Mouse (Mus musculus) Patski (cell line): ENCODE results near the gene Wdr11. TPM values are rescaled to one million over a fixed set of nuclear protein-coding genes. Genes with fewer than 3 reads are reported as not detected.

Source experiments
- ATAC-seq: fragments of 100-300 bp; one replicate; pipeline ENCODE4 v1.8.0; 2021
- CTCF ChIA-PET: fragments of 350-600 bp; sonication (Branson Sonifier 250); formaldehyde crosslinking; loops from one replicate; lab custom pipeline; 2022; ENCODE audit warnings: inconsistent platforms; lab: Charles Lee
- POLR2A ChIA-PET: fragments of 350-600 bp; sonication (Branson Sonifier 250); formaldehyde crosslinking; loops from one replicate; lab custom pipeline; 2022; ENCODE audit warnings: antibody characterized with exemption, inconsistent platforms; lab: Charles Lee
- DNase-seq: peaks from one replicate; pipeline ENCODE4 v3.0.0-alpha.2; 2011; ENCODE audit warnings: low read depth, low spot score
- H3K27me3 ChIP-seq: fragments of 371-371 bp; one replicate; pipeline ENCODE4 v1.5.1; 2021
- CTCF ChIP-seq: fragments of 100-300 bp; IDR thresholded peaks from one replicate; pipeline ENCODE4 v1.5.1; 2021
- in situ Hi-C: fragments of 300-500 bp; cut with MboI; formaldehyde crosslinking; loops from 3 replicates; pipeline ENCODE4 v1.11.1; 2018; ENCODE audit warnings: low pct_unique_long_range_greater_than_20kb, mixed read lengths
- polyA plus RNA-seq: library from polyadenylated mRNA; unstranded; gene quantifications from one replicate; pipeline ENCODE4 v1.2.3, GENCODE M21; 2021

Gene Wdr11
- polyA plus RNA-seq, result 51.3 TPM

- H3K27me3 ChIP-seq, result peaks cover 6% of the 10 kb centered on the region
- TF ChIP-seq CTCF, result no peak
- ChIA-PET POLR2A (no interaction called here), CTCF (no interaction called here)
- DNase-seq (peak; percentile 39), ATAC-seq (peak; percentile 96)
- in situ Hi-C loops, result no loop called here
These were observed at the start of gene Wdr11 for GRCm38 (mm10) chr7:129591371-129592131. Gene Wdr11 (plus strand): TSS chr7:129591863.

GRCm38 (mm10) chr7:129567541-129567940, 24.1 kb upstream of the Wdr11 start:
- CTCF ChIA-PET, result no interaction called here
- no peak for DNase-seq

GRCm38 (mm10) chr7:129568338-129568737, 23.3 kb upstream of the Wdr11 start:
- in situ Hi-C loops, result no loop called here
- ChIA-PET CTCF (no interaction called here), POLR2A (no interaction called here)
- H3K27me3 ChIP-seq, result peaks cover 3% of the 10 kb centered on the region
- TF ChIP-seq CTCF, result no peak
- ATAC-seq, result no peak
- DNase-seq, result no peak

More at GRCm38 (mm10) chr7:129567541-129567940, 24.1 kb upstream of the Wdr11 start:
- TF ChIP-seq CTCF, result no peak
- H3K27me3 ChIP-seq, result no peaks in the 10 kb centered on the region
- no peak for ATAC-seq
- in situ Hi-C loops, result no loop called here
- POLR2A ChIA-PET, result no interaction called here

- no peak for TF ChIP-seq CTCF
- DNase-seq (no peak), ATAC-seq (no peak)
- ChIA-PET POLR2A (no interaction called here), CTCF (no interaction called here)
- H3K27me3 ChIP-seq, result peaks cover 19% of the 10 kb centered on the region
- in situ Hi-C loops, result no loop called here
These were observed 17.2 kb upstream of the Wdr11 start for GRCm38 (mm10) chr7:129574471-129574870.

GRCm38 (mm10) chr7:129575110-129575784, 16.4 kb upstream of the Wdr11 start:
- peaks cover 21% of the 10 kb centered on the region for H3K27me3 ChIP-seq
- CTCF ChIA-PET, result no interaction called here
- POLR2A ChIA-PET, result no interaction called here
- ATAC-seq (no peak), DNase-seq (no peak)
- TF ChIP-seq CTCF, result no peak
- in situ Hi-C loops, result no loop called here

- H3K27me3 ChIP-seq, result no peaks in the 10 kb centered on the region
- no peak for TF ChIP-seq CTCF
- CTCF ChIA-PET, result no interaction called here
- peak; percentile 70 for ATAC-seq
- in situ Hi-C loops, result no loop called here
- peak; percentile 34 for DNase-seq
- POLR2A ChIA-PET, result no interaction called here
These were observed 576 bp downstream of the Wdr11 start for GRCm38 (mm10) chr7:129592132-129592745.

GRCm38 (mm10) chr7:129597186-129597585, 5.5 kb downstream of the Wdr11 start:
- no peak for TF ChIP-seq CTCF
- in situ Hi-C loops, result no loop called here
- no peaks in the 10 kb centered on the region for H3K27me3 ChIP-seq
- ChIA-PET POLR2A (no interaction called here), CTCF (no interaction called here)
- DNase-seq, result no peak
- no peak for ATAC-seq

GRCm38 (mm10) chr7:129606291-129606690, 14.6 kb downstream of the Wdr11 start:
- in situ Hi-C loops, result loop anchor here (25.0 kb wide), 1 partner anchor 1756 kb away; the partner anchor contains the start of genes 2310057M21Rik and Pstk
- DNase-seq (no peak), ATAC-seq (no peak)
- ChIA-PET CTCF (no interaction called here), POLR2A (no interaction called here)
- H3K27me3 ChIP-seq, result no peaks in the 10 kb centered on the region
- no peak for TF ChIP-seq CTCF

- CTCF ChIA-PET, result interaction anchor here (1.2 kb wide), 1 partner anchor 18 kb away, joined by 4 read pairs; no protein-coding TSS in a partner anchor
- no peak for DNase-seq
These were observed 29.5 kb downstream of the Wdr11 start for GRCm38 (mm10) chr7:129621141-129621540.

GRCm38 (mm10) chr7:129630351-129630750, 38.7 kb downstream of the Wdr11 start:
- CTCF ChIA-PET, result no interaction called here
- in situ Hi-C loops, result no loop called here
- no peak for TF ChIP-seq CTCF
- DNase-seq (no peak), ATAC-seq (no peak)
- POLR2A ChIA-PET, result no interaction called here
- no peaks in the 10 kb centered on the region for H3K27me3 ChIP-seq

More at GRCm38 (mm10) chr7:129621141-129621540, 29.5 kb downstream of the Wdr11 start:
- no peaks in the 10 kb centered on the region for H3K27me3 ChIP-seq
- no peak for ATAC-seq
- POLR2A ChIA-PET, result no interaction called here
- TF ChIP-seq CTCF, result no peak
- in situ Hi-C loops, result loop anchor here (25.0 kb wide), 1 partner anchor 1741 kb away; the partner anchor contains the start of genes 2310057M21Rik and Pstk
